Mouse (Mus musculus): Measurements from ENCODE around the gene Mob4. TPM values are rescaled to one million over a fixed set of nuclear protein-coding genes. Genes with fewer than 3 reads are reported as not detected.

The Mob4 gene
- polyA plus RNA-seq, 1 experiment = 20.8 TPM

DNA sequence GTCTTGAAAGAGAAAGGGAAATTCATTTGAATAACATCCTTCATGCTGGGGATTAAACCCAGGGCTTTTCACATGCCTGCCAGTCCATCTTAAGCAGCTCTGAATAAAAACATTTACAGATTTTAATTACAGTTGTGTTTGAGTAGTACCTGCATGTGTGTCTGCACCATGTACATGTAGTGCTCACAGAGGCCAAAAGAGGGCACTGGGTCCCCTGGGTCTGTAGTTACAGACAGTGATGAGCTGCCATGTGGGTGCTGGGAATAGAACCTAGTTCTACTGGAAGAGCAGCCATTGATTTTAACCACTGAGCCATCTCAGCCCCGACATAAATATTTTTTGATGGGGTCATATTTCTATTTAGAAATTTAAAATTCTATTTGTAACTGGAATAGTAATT, 4.8 kb downstream of the Mob4 start:
- Histone ChIP-seq H3K27ac (ENCODE audit: control insufficient read depth, insufficient read depth, low read depth, low read length, poor library complexity) (no peak overlapping the region), H3K4me3 (replicated peaks; ENCODE audit: control insufficient read depth, low read depth, low read length) (no peak overlapping the region), H3K4me1 (ENCODE audit: control insufficient read depth, insufficient read depth, low read length) (peaks cover 1% of the 10 kb centered on the region; the same call in 1 of the 2 replicates)
- TF ChIP-seq POLR2A (IDR thresholded peaks at IDR 0.05; ENCODE audit: borderline replicate concordance, control insufficient read depth, low read depth, low read length) = no peak
- TF ChIP-seq CTCF (IDR thresholded peaks at IDR 0.05; ENCODE audit: control insufficient read depth, insufficient read depth, low read length) = no peak
- WGBS = 93% methylated on average over 1 of the region's 1 CpGs

DNA sequence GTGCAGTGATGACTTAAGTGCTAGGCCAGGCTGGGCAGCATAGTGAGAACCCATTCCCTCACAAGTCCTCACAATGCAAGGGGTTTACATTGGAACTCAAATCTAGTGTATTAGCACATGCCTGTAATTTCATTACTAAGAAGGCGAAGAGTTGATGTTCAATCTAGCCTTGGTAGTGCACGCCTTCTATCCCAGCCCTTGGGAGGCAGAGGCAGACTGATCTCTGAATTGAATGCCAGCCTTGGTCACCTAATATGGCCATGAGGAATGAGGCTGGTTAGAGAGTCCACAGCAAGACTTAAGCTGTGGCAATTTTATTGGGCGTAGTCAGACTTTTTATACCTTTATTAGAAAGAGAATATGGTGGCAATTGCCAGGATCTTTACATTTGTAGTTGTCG, 13.3 kb downstream of the Mob4 start:
- WGBS = 94% methylated on average over 4 of the region's 4 CpGs
- Histone ChIP-seq H3K4me3 (replicated peaks; ENCODE audit: control insufficient read depth, low read depth, low read length) (no peak overlapping the region), H3K27ac (ENCODE audit: control insufficient read depth, insufficient read depth, low read depth, low read length, poor library complexity) (no peak overlapping the region)

DNA sequence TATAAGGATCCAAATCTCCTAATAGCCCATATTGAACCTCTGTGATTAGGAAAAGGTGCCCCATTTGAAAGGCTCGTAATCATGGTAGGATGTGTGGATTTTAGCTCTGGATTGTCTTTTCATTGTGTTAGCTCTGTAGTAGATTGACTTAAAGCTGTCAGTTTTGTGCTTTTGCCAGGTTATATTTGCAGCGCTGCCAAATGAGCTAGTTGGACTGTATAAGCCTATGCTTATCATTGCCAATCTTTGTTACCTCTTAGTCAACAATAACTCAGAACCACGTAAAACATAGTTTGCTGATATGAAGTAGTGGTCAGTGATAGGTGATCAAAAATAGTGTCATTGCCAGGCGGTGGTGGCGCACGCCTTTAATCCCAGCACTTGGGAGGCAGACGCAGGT, 14.5 kb downstream of the Mob4 start:
- TF ChIP-seq CTCF (IDR thresholded peaks at IDR 0.05; ENCODE audit: control insufficient read depth, insufficient read depth, low read length) (no peak), POLR2A (IDR thresholded peaks at IDR 0.05; ENCODE audit: borderline replicate concordance, control insufficient read depth, low read depth, low read length) (no peak)

More for the DNA sequence above, 13.3 kb downstream of the Mob4 start:
- no peaks in the 10 kb centered on the region for H3K4me1 ChIP-seq (ENCODE audit: control insufficient read depth, insufficient read depth, low read length)
- TF ChIP-seq CTCF (IDR thresholded peaks at IDR 0.05; ENCODE audit: control insufficient read depth, insufficient read depth, low read length) (no peak), POLR2A (IDR thresholded peaks at IDR 0.05; ENCODE audit: borderline replicate concordance, control insufficient read depth, low read depth, low read length) (no peak)

DNA sequence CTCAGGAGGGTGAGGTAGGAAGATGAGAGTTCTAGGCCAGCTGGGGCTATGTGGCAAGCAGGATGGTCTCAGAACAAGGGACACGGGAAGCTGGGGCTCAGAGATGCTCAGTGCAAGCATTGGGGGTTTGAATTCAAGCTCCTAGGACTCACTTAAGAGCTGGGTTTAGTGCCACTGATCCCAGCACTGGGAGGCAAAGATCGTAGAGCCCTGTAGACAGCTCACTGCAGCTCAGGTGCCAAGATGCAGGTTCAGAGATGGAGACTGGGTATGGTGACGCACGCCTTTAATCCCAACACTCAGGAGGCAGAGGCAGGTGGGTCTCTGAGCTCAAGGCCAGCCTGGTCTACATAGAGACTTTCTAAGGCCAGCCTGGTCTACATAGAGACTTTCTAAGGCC, 26.3 kb downstream of the Mob4 start:
- TF ChIP-seq CTCF (IDR thresholded peaks at IDR 0.05; ENCODE audit: control insufficient read depth, insufficient read depth, low read length) = no peak
- TF ChIP-seq POLR2A (IDR thresholded peaks at IDR 0.05; ENCODE audit: borderline replicate concordance, control insufficient read depth, low read depth, low read length) = no peak
- Histone ChIP-seq H3K4me1 (ENCODE audit: control insufficient read depth, insufficient read depth, low read length) (no peaks in the 10 kb centered on the region), H3K4me3 (replicated peaks; ENCODE audit: control insufficient read depth, low read depth, low read length) (no peak overlapping the region), H3K27ac (ENCODE audit: control insufficient read depth, insufficient read depth, low read depth, low read length, poor library complexity) (no peak overlapping the region)
- 88% methylated on average over 4 of the region's 4 CpGs for WGBS

More for the DNA sequence above, 14.5 kb downstream of the Mob4 start:
- Histone ChIP-seq H3K4me1 (ENCODE audit: control insufficient read depth, insufficient read depth, low read length) (no peaks in the 10 kb centered on the region), H3K27ac (ENCODE audit: control insufficient read depth, insufficient read depth, low read depth, low read length, poor library complexity) (no peak overlapping the region), H3K4me3 (replicated peaks; ENCODE audit: control insufficient read depth, low read depth, low read length) (no peak overlapping the region)
- WGBS = 92% methylated on average over 7 of the region's 7 CpGs

DNA sequence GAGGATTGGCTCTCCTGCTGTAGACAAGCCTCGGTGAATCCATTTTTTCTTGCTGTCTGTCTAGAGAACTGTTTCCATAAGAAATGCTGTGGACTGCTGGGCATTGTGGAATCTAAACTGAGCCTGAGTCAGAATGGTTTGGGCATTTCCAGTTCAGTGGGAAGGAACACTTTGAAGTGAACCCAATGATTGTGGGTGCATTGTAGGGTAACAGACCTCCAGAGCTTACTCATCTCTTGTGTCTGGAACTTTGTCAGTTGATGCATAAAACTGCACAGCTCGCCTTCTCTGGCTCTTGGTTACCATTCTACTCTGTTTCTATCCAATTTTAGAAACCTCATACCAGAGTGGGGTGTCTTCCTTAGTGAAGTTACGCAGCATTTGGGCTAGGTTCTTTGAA, 27.2 kb downstream of the Mob4 start:
- Histone ChIP-seq H3K4me3 (replicated peaks; ENCODE audit: control insufficient read depth, low read depth, low read length) (no peak overlapping the region), H3K27ac (ENCODE audit: control insufficient read depth, insufficient read depth, low read depth, low read length, poor library complexity) (no peak overlapping the region), H3K4me1 (ENCODE audit: control insufficient read depth, insufficient read depth, low read length) (no peaks in the 10 kb centered on the region)
- TF ChIP-seq CTCF (IDR thresholded peaks at IDR 0.05; ENCODE audit: control insufficient read depth, insufficient read depth, low read length) = no peak
- TF ChIP-seq POLR2A (IDR thresholded peaks at IDR 0.05; ENCODE audit: borderline replicate concordance, control insufficient read depth, low read depth, low read length) = no peak
- WGBS = 87% methylated on average over 3 of the region's 3 CpGs

DNA sequence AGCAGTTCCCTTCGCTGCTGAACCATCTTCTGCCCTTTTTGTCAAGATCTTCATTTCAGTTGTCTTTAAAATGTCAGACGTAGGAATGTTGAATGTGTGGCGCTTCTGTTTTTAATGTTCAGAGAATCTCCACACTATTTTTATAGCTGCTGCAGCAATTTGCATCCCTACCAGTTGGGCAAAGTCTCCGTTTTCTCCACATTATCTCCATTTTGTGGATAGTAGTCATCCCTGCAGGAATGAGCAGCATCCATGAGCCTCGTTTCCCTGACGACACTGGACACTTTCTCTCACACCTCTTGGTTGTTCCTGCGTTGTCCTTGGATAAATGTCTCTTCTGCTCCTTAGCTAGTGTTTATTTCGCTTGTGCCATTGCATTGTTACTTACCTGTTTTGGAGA, 27.8 kb downstream of the Mob4 start:
- Histone ChIP-seq H3K4me1 (ENCODE audit: control insufficient read depth, insufficient read depth, low read length) (no peaks in the 10 kb centered on the region), H3K4me3 (replicated peaks; ENCODE audit: control insufficient read depth, low read depth, low read length) (no peak overlapping the region), H3K27ac (ENCODE audit: control insufficient read depth, insufficient read depth, low read depth, low read length, poor library complexity) (no peak overlapping the region)
- TF ChIP-seq CTCF (IDR thresholded peaks at IDR 0.05; ENCODE audit: control insufficient read depth, insufficient read depth, low read length) (no peak), POLR2A (IDR thresholded peaks at IDR 0.05; ENCODE audit: borderline replicate concordance, control insufficient read depth, low read depth, low read length) (no peak)
- WGBS = 87% methylated on average over 8 of the region's 8 CpGs

DNA sequence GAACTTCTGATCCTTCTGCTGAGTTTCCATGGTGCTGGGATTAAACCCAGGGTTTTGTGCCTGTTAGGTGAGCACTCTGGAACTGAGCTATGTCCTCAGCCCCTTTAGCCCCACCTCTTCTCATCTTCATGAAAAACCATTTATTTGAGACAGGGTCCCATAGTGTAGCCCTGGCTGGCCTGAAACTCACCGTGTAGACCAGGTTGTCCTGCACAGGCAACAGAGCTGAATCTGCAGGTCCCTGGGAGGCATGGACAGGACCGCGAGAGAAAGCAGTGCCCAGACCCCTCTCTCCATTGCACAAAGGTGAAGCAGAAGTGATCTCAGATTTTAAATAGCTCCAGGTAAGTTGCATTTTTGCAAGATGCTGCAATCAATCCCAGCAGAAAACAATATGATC, 29.2 kb downstream of the Mob4 start:
- H3K4me1 ChIP-seq (ENCODE audit: control insufficient read depth, insufficient read depth, low read length) = no peaks in the 10 kb centered on the region
- no peak overlapping the region for H3K27ac ChIP-seq (ENCODE audit: control insufficient read depth, insufficient read depth, low read depth, low read length, poor library complexity)
- WGBS = 94% methylated on average over 3 of the region's 3 CpGs
- TF ChIP-seq POLR2A (IDR thresholded peaks at IDR 0.05; ENCODE audit: borderline replicate concordance, control insufficient read depth, low read depth, low read length) = no peak
- TF ChIP-seq CTCF (IDR thresholded peaks at IDR 0.05; ENCODE audit: control insufficient read depth, insufficient read depth, low read length) = no peak
- no peak overlapping the region for H3K4me3 ChIP-seq (replicated peaks; ENCODE audit: control insufficient read depth, low read depth, low read length)

DNA sequence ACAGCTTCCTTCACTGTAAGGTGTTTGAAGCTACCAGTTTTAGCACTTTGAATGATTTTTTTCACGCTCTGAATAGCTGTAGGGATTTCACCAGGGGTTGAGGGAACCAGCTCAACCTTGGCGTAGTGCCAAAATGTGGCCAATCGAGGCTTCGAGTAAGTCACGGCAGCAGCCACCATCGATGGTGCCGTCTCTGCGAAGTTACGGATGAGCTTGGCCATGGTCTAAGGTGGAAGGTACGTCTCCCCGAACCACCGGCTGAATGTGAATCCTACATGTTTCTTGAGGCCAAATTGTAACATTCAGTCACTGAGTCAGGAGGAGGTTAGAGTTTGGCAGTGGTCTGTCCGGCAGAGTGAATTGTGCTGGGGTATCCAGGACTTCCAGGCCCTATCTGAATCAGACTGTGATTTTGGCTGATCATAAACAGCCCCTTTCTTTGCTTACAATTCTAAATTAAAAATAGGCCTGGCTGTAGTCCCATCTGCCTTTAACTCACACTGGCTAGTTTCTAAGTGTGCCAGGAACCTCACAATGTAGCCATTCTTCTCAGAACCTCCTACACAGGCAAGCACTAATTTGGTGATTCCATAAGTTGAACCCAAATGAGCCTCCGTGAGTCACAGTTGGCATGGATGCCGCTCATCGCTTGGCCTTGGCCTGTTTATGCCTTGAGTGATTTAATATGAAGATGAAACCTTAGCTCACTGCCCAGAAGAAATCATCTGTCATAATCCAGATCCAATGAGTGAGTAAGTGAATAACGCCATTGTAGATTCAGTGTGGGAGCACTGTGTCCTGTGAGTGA, 30.0 kb downstream of the Mob4 start:
- WGBS = 86% methylated on average over 17 of the region's 17 CpGs
- no peaks in the 10 kb centered on the region for H3K4me1 ChIP-seq (ENCODE audit: control insufficient read depth, insufficient read depth, low read length)
- TF ChIP-seq CTCF (IDR thresholded peaks at IDR 0.05; ENCODE audit: control insufficient read depth, insufficient read depth, low read length) (no peak), POLR2A (IDR thresholded peaks at IDR 0.05; ENCODE audit: borderline replicate concordance, control insufficient read depth, low read depth, low read length) (no peak)
- no peak overlapping the region for H3K4me3 ChIP-seq (replicated peaks; ENCODE audit: control insufficient read depth, low read depth, low read length)
- no peak overlapping the region for H3K27ac ChIP-seq (ENCODE audit: control insufficient read depth, insufficient read depth, low read depth, low read length, poor library complexity)

All from bone marrow, adult 2 months (tissue).